Mouse (Mus musculus): ENCODE measurements around the gene Zfp2. TPM values are rescaled to one million over a fixed set of nuclear protein-coding genes. Genes with fewer than 3 reads are reported as not detected.

Gene Zfp2
- polyA plus RNA-seq, 1 experiment from 2014 or later, result 32.6 TPM

DNA sequence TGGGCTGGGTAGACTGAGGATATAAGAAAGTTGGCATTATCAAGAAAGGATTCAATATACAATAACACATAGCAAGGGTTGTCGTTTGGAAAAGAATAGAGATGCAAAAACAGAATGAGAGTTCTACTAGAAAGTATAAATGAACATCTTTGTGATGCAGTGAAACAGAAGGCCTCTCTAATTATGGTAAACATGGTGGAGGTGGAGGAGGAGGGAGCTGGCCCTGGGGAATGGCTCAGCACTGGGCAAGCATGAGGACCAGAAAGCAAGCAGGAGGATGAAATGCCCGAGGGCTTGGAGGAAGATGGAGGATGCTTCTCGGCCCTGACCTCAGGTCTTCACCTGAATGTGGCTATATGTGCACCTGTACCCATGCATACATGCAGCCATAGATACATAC, 1.5 kb downstream of the Zfp2 start:
- no peak for ATAC-seq (ENCODE audit: low FRiP score, low read depth)
- Histone ChIP-seq H3K9ac (no peak overlapping the region), H3K27ac (no peak overlapping the region), H3K9me3 (peaks cover 34% of the 10 kb centered on the region), H3K4me3 (no peak overlapping the region), H3K27me3 (replicated peaks) (no peaks in the 10 kb centered on the region), H3K4me2 (replicated peaks) (peak overlapping the region; percentile 52; the same call in 1 of the 2 replicates), H3K4me1 (no peaks in the 10 kb centered on the region), H3K36me3 (peaks cover 44% of the 10 kb centered on the region)
- 92% methylated on average over 3 of the region's 3 CpGs for WGBS

DNA sequence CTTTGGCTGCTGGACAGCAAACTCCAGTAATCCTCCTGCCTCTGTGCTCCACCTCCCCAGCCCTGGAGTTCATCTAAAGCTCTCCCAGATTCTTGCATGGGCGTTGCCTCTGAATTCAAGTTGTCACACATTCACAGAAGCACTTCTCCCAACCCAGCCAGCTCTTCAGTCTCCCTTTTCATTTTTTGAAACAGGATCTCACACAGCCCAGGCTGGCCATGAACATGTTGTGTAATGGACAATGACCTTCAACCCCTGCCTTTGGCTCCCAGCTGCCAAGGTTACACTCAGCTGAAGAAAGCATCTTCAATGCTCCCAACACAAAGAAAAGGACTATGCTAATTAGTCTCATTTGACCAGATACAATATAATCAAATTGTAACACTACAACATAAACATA, 2.7 kb downstream of the Zfp2 start:
- Histone ChIP-seq H3K27me3 (replicated peaks) (no peaks in the 10 kb centered on the region), H3K9me3 (peaks cover 41% of the 10 kb centered on the region), H3K4me1 (no peaks in the 10 kb centered on the region), H3K9ac (no peak overlapping the region), H3K4me2 (replicated peaks) (no peak overlapping the region), H3K4me3 (no peak overlapping the region), H3K27ac (no peak overlapping the region), H3K36me3 (peaks cover 55% of the 10 kb centered on the region)
- WGBS, result 89% methylated on average over 1 of the region's 1 CpGs
- ATAC-seq (ENCODE audit: low FRiP score, low read depth), result no peak

DNA sequence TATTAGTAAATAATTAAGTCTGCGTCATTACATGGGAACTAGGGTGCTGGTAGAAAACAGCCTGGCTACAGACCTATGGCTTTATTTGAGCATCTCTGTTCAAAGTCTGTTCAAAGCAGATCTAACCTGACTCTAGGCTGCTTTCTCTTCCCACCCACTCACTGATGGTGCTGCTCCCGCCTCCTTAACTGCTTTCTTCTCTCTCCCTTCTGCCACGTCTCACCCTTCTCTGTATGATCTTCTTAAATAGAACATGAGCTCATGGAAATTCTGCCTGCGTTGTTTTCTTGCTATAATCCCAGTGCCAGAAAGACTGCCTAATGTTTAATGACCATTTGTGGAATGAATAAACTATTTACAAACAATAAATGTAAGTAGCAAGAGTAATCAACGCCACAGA, 7.8 kb downstream of the Zfp2 start:
- Histone ChIP-seq H3K9me3 (peaks cover 73% of the 10 kb centered on the region), H3K4me1 (no peaks in the 10 kb centered on the region), H3K4me2 (replicated peaks) (no peak overlapping the region), H3K4me3 (no peak overlapping the region), H3K27ac (no peak overlapping the region), H3K9ac (no peak overlapping the region), H3K27me3 (replicated peaks) (no peaks in the 10 kb centered on the region), H3K36me3 (peaks cover 96% of the 10 kb centered on the region)
- ATAC-seq (ENCODE audit: low FRiP score, low read depth), result no peak
- 96% methylated on average over 5 of the region's 5 CpGs for WGBS

- WGBS, result 76% methylated on average over 1 of the region's 1 CpGs
- peaks cover 36% of the 10 kb centered on the region for H3K36me3 ChIP-seq
- no peak overlapping the region for H3K4me3 ChIP-seq
- no peak overlapping the region for H3K4me2 ChIP-seq (replicated peaks)
- H3K9me3 ChIP-seq, result peaks cover 66% of the 10 kb centered on the region
- no peaks in the 10 kb centered on the region for H3K4me1 ChIP-seq
- no peak overlapping the region for H3K27ac ChIP-seq
- H3K27me3 ChIP-seq (replicated peaks), result no peaks in the 10 kb centered on the region
- ATAC-seq (ENCODE audit: low FRiP score, low read depth), result no peak
- H3K9ac ChIP-seq, result no peak overlapping the region
Measured at GRCm38 (mm10) chr11:50897359-50897758, 18.6 kb downstream of the Zfp2 start.

- Histone ChIP-seq H3K27ac (no peak overlapping the region), H3K4me2 (replicated peaks) (no peak overlapping the region), H3K9me3 (peaks cover 28% of the 10 kb centered on the region), H3K36me3 (no peaks in the 10 kb centered on the region), H3K4me3 (no peak overlapping the region), H3K27me3 (replicated peaks) (no peaks in the 10 kb centered on the region), H3K9ac (no peak overlapping the region), H3K4me1 (no peaks in the 10 kb centered on the region)
- ATAC-seq (ENCODE audit: low FRiP score, low read depth), result no peak
- 45% methylated on average over 2 of the region's 2 CpGs for WGBS
Measured at GRCm38 (mm10) chr11:50892441-50892840, 23.5 kb downstream of the Zfp2 start.

DNA sequence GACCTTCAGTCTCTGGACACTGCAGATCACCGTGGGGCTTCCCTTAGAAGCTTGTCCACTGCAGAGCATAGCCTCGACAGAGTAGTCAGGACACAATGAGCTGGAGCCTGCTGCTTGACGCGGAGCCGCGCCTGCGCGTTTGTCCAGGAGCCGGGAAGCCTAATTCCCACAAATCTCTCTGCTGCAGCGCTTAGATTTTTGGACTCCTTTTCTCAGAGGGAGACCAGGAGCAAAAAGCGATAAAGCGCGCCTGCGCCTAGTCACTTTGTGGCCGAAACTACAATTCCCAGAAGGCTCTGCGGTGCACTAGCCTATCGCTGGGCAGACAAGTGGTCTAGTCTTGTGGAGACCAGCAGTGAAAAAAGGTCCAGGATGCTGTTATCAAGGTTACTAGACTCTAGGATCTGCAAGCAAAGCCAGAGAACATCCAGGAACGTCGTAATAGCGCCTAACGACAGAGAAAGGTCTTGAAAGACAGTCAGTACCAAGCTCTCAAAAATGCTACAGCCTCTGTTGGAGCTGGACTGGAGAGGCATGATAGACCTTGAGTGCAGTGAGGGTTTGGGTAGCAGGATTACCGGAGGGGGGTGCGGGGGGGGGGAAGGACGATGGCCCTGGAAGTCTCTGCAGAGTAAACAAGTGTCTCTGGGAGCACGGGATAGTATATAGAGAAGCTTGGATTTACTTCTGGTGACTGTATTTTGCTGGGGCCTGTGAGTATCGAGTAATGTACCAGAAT, 28.4 kb downstream of the Zfp2 start, which contains the start of gene Zfp454:
TSS of gene Zfp454 (minus strand) at position 262 of the 739 bp plus-strand sequence.
- Histone ChIP-seq H3K27me3 (replicated peaks) (no peaks in the 10 kb centered on the region), H3K4me2 (replicated peaks) (peak within 1 kb of the TSS; percentile 71), H3K9me3 (peaks cover 2% of the 10 kb centered on the region; the same call in 1 of the 2 replicates), H3K27ac (no peak within 1 kb of the TSS), H3K9ac (peak within 1 kb of the TSS; percentile 66), H3K4me1 (peaks cover 8% of the 10 kb centered on the region), H3K4me3 (peak within 1 kb of the TSS; percentile 46), H3K36me3 (peaks cover 31% of the 10 kb centered on the region)
- WGBS, result 7% methylated on average over 26 of the region's 26 CpGs
- ATAC-seq (ENCODE audit: low FRiP score, low read depth), result peak; percentile 95

DNA sequence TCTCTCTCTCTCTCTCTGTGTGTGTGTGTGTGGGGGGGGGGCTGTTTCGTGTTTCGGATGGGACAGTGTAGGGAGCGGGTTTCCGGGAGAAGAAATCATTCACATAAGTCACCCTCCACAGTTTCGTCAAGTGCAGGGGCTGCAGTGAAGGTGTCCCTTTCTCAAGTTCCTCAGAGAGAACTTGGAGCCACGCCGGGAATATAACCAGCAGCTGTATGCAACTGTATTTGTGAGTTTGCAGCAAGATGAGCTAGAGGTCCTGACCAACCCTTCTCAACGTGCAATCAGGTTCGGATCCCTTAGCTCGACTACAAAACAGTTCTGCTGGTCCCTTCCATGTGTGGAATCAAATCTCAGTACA, 29.1 kb downstream of the Zfp2 start:
- peak overlapping the region; percentile 46 for H3K4me3 ChIP-seq
- 28% methylated on average over 10 of the region's 10 CpGs for WGBS
- peak overlapping the region; percentile 66 for H3K9ac ChIP-seq
- H3K27me3 ChIP-seq (replicated peaks), result no peaks in the 10 kb centered on the region
- peaks cover 8% of the 10 kb centered on the region for H3K4me1 ChIP-seq
- peak; percentile 22; the same call in 1 of the 2 replicates for ATAC-seq (ENCODE audit: low FRiP score, low read depth)
- H3K9me3 ChIP-seq, result no peaks in the 10 kb centered on the region
- H3K4me2 ChIP-seq (replicated peaks), result peak overlapping the region; percentile 71
- no peak overlapping the region for H3K27ac ChIP-seq
- peaks cover 37% of the 10 kb centered on the region for H3K36me3 ChIP-seq

DNA sequence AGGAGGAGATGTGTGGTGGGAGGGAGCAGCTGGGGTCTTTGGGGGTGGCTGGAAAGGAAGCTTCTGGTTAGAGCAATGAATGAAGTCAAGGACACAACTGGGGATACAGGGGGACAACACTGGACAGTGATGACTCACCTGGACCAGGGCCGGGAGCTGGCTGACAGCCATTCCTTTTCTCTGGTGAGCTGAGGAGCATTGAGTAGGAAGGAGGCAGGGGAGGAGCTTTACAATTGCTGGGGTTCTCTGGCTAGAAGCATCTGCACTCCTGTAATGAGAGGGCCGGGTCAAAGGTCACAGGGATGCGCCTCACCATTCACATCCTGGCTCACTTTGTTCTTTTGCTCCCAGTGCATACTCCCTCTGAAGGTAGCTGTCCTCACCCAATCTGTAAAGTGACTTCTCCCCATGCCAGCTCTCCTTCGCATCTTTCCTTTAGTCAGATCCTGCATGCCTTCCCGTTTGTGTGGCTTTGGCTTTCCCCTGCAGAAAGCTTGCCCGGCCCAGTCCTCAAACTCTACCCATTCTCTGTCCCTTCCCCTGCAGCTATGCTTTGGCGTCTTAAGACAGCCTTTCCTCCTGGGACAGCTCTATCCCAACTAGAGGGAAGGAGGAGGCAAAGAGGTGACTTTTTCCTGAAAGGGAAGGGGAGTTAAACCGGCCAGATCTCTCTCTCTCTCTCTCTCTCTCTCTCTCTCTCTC, 29.6 kb downstream of the Zfp2 start:
- H3K27me3 ChIP-seq (replicated peaks), result no peaks in the 10 kb centered on the region
- WGBS, result 53% methylated on average over 8 of the region's 8 CpGs
- peaks cover 41% of the 10 kb centered on the region for H3K36me3 ChIP-seq
- no peak overlapping the region for H3K27ac ChIP-seq
- peak overlapping the region; percentile 46 for H3K4me3 ChIP-seq
- no peak for ATAC-seq (ENCODE audit: low FRiP score, low read depth)
- H3K9me3 ChIP-seq, result no peaks in the 10 kb centered on the region
- peaks cover 8% of the 10 kb centered on the region for H3K4me1 ChIP-seq
- H3K9ac ChIP-seq, result peak overlapping the region; percentile 66
- H3K4me2 ChIP-seq (replicated peaks), result peak overlapping the region; percentile 71

DNA sequence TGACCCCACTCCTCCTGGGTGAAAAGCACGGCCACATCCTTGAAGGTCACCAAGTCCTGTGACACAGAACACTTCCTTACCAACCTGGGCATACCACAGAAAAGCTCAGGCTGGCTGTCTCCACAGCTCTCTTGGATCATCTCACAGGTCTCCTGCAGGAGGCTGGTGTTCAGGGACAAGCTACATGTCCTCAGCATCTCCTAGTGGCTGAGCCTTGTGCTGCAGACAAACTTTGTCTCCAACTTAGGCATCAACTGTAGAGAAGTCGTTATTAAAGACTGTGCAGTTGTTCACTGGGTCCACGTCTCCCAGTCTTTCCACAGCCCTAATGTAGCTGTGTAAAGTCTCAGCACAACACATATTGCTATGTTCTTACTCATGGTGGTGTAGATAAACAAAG, 32.2 kb downstream of the Zfp2 start:
- Histone ChIP-seq H3K9me3 (no peaks in the 10 kb centered on the region), H3K9ac (no peak overlapping the region), H3K27me3 (replicated peaks) (no peaks in the 10 kb centered on the region), H3K4me1 (peaks cover 8% of the 10 kb centered on the region), H3K27ac (no peak overlapping the region), H3K4me3 (no peak overlapping the region), H3K4me2 (replicated peaks) (no peak overlapping the region), H3K36me3 (peaks cover 65% of the 10 kb centered on the region)
- WGBS, result 94% methylated on average over 3 of the region's 3 CpGs
- no peak for ATAC-seq (ENCODE audit: low FRiP score, low read depth)

DNA sequence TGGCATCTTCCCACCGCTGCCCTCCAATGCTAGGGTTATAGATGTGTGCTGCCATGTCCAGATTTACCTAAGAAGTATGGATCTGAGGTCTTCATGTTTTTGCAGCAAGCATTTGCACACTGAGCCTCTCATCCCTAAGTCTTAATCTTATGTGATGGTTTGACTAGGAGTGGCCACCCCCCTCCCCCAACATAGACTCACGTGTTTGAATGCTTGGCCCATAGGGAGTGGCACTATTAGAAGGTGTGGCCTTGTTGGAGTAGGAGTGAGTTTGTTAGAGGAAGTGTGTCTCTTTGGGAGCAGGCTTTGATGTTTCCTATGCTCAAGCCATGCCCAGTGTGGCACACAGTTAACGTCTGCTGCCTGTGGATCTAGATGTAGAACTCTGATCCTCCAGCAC, 37.3 kb downstream of the Zfp2 start:
- H3K4me3 ChIP-seq, result no peak overlapping the region
- no peak overlapping the region for H3K27ac ChIP-seq
- no peak overlapping the region for H3K4me2 ChIP-seq (replicated peaks)
- no peak overlapping the region for H3K9ac ChIP-seq
- H3K9me3 ChIP-seq, result peaks cover 22% of the 10 kb centered on the region; the same call in 1 of the 2 replicates
- ATAC-seq (ENCODE audit: low FRiP score, low read depth), result no peak
- no peaks in the 10 kb centered on the region for H3K4me1 ChIP-seq
- H3K36me3 ChIP-seq, result peaks cover 93% of the 10 kb centered on the region
- H3K27me3 ChIP-seq (replicated peaks), result no peaks in the 10 kb centered on the region
- WGBS, result 93% methylated on average over 3 of the region's 3 CpGs

- Histone ChIP-seq H3K27me3 (replicated peaks) (peaks cover 58% of the 10 kb centered on the region), H3K36me3 (no peaks in the 10 kb centered on the region), H3K4me2 (replicated peaks) (peak overlapping the region; percentile 84), H3K27ac (no peak overlapping the region), H3K4me3 (peak overlapping the region; percentile 39), H3K4me1 (peaks cover 13% of the 10 kb centered on the region), H3K9me3 (no peaks in the 10 kb centered on the region), H3K9ac (peak overlapping the region; percentile 44; the same call in 1 of the 2 replicates)
- 0 out of 2 replicates have a peak, but pooled peaks have one; percentile 44 for ATAC-seq (ENCODE audit: low FRiP score, low read depth)
- under 1% methylated on average over 72 of the region's 72 CpGs for WGBS
Measured at GRCm38 (mm10) chr11:50850989-50851601, 64.9 kb downstream of the Zfp2 start.

DNA sequence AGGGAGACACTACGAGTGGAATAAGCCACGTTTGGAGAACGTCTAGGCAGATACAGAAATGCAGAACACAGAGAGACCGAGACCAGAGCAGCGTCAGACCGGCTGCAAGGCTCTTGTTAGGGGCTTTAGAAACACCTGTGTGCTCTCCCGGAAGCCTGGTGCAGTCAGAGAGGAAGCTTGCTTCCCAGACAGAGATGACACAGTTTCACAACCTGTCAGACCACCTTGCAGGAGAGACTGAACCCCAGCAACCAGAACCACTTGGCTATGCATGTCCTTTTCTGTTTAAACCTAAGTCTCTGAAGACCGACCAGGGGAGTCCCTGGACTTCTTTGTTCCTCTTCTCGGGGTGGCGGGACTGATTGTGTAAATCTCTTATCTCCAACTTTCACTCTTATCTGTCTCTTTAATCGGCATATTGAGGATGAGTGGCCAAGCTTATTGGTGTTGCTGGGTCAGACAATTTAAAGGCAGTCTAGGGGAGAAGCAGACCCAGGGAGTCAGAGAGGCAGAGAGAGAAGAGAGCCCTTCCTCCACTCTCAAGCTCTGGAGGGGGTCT, 65.7 kb downstream of the Zfp2 start, which contains the start of gene Grm6:
TSS of gene Grm6 (plus strand) at position 509 of the 559 bp plus-strand sequence.
- ATAC-seq (ENCODE audit: low FRiP score, low read depth), result no peak
- 3% methylated on average over 11 of the region's 11 CpGs for WGBS

More for the DNA sequence above, 65.7 kb downstream of the Zfp2 start, which contains the start of gene Grm6:
- peaks cover 58% of the 10 kb centered on the region for H3K27me3 ChIP-seq (replicated peaks)
- peak within 1 kb of the TSS; percentile 44; the same call in 1 of the 2 replicates for H3K9ac ChIP-seq
- H3K27ac ChIP-seq, result no peak within 1 kb of the TSS
- H3K36me3 ChIP-seq, result no peaks in the 10 kb centered on the region
- H3K4me2 ChIP-seq (replicated peaks), result peak within 1 kb of the TSS; percentile 84
- no peaks in the 10 kb centered on the region for H3K9me3 ChIP-seq
- peaks cover 13% of the 10 kb centered on the region for H3K4me1 ChIP-seq
- peak within 1 kb of the TSS; percentile 39 for H3K4me3 ChIP-seq

Data from neural tube, embryonic 12.5 days (tissue).